In the genomic region with DNA sequence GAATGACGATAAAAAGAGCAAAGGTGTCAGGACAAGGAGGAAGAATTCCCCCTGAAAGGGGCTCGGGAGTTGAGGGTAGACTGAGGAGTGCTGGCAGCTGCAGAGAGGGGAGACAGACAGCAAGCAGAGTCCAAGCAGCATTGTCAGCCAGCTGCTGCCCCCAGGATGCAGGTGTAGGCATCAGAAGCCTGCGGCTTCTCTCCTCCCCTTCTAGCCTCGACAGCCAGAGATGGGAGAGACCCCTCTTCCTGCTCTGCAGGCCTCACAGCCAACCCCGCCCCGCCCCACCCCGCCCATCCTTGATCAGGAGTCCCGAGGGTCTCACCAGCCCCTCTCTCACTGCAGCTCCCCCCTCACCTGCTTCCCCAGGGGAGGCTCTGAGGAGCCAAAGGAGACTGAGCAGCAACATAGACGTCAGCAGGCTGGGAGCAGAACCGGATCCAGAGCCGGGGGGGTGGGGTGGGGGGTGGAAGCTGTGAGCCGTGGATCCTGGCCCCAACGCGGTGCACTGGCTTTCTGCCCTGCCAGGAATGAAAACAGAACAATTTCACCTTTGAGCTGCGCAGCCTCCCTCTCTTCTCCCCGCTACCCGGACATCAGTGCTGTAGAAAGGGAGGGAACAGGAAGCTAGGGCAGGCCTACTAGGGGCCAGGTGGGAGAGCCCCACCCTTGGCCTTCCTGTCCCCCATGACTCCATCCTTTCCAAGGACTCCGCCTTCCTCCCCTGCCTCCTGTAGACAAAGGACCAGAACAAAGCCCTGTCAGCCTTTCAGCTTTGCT, we compare ENCODE assay signal across 9 mouse cellular contexts. TPM values are rescaled to one million over a fixed set of nuclear protein-coding genes. Genes with fewer than 3 reads are reported as not detected.
DNase-seq lines count a peak whose midpoint lies in the region; ATAC-seq and TF ChIP-seq lines count a peak whose summit lies in the region.
"Had no signal": no experiment of that assay in that cellular context is flagged by ENCODE, and none has a peak within 500 bp of the region (broad histone marks: within the 10 kb centered on the region; RNA-seq: fewer than 3 reads in every experiment).

No protein-coding gene starts in this region.

- peak overlapping the region; percentile 22; the same call in 1 of the 2 replicates for H3K27ac ChIP-seq in kidney, embryonic 15.5 days
- no peak overlapping the region; the same call in none of the 2 replicates for H3K27ac ChIP-seq in intestine, postnatal 0 days (ENCODE audit: low read depth, low read length)
- no peak overlapping the region for H3K27ac ChIP-seq in stomach, postnatal 0 days (replicated peaks)
- H3K27ac ChIP-seq: macrophage had no signal

- DNase-seq in kidney, adult 18-20 months, result no peak
- DNase-seq in heart, adult 8-10 months (ENCODE audit: low spot score), result peak; percentile 62
- DNase-seq in stomach, postnatal 0 days (ENCODE audit: low spot score), result no peak
- no peak for DNase-seq in left cerebral cortex, adult 18-20 months (ENCODE audit: low spot score in 2 of 2)
- no peak for DNase-seq in right cerebral cortex, postnatal 10 days (ENCODE audit: low spot score in 2 of 2)

- TF ChIP-seq EP300 in stomach, postnatal 0 days (optimal IDR thresholded peaks at IDR 0.05), result no peak

- ATAC-seq in kidney, embryonic 15.5 days (replicated peaks; ENCODE audit: low FRiP score), result no peak
- ATAC-seq in intestine, postnatal 0 days, result peak; percentile 65
- peak; percentile 45; the same call in 1 of the 2 replicates for ATAC-seq in stomach, postnatal 0 days (ENCODE audit: low FRiP score, low TSS enrichment)
- ATAC-seq in cerebellum, adult (ENCODE audit: insufficient number of reproducible peaks, low FRiP score, low TSS enrichment), result no peak

- peaks cover 5% of the 10 kb centered on the region; the same call in 1 of the 2 replicates for H3K9me3 ChIP-seq in kidney, embryonic 15.5 days (replicated peaks)
- H3K9me3 ChIP-seq in intestine, postnatal 0 days (ENCODE audit: control insufficient read depth), result no peaks in the 10 kb centered on the region
- peaks cover 2% of the 10 kb centered on the region; the same call in 1 of the 2 replicates for H3K9me3 ChIP-seq in stomach, postnatal 0 days (ENCODE audit: control insufficient read depth, low read length)

- H3K36me3 ChIP-seq in kidney, embryonic 15.5 days, result no peaks in the 10 kb centered on the region
- H3K36me3 ChIP-seq in intestine, postnatal 0 days (ENCODE audit: control insufficient read depth, insufficient read depth), result no peaks in the 10 kb centered on the region
- H3K36me3 ChIP-seq in stomach, postnatal 0 days (ENCODE audit: control insufficient read depth, insufficient read depth, low read length), result no peaks in the 10 kb centered on the region

- no peaks in the 10 kb centered on the region for H3K27me3 ChIP-seq in kidney, embryonic 15.5 days
- H3K27me3 ChIP-seq in intestine, postnatal 0 days (replicated peaks; ENCODE audit: control insufficient read depth, insufficient read depth, low read length), result no peaks in the 10 kb centered on the region
- no peaks in the 10 kb centered on the region for H3K27me3 ChIP-seq in stomach, postnatal 0 days (ENCODE audit: control insufficient read depth, insufficient read depth, low read length)

- no peak for TF ChIP-seq CTCF in intestine, postnatal 0 days (IDR thresholded peaks at IDR 0.05; ENCODE audit: low read depth)
- TF ChIP-seq CTCF in stomach, postnatal 0 days (IDR thresholded peaks at IDR 0.05; ENCODE audit: low read depth), result no peak

- H3K4me1 ChIP-seq in kidney, embryonic 15.5 days, result peaks cover 9% of the 10 kb centered on the region; the same call in 1 of the 2 replicates
- 0 out of 2 replicates have a peak, but pooled peaks cover 7% of the 10 kb centered on the region for H3K4me1 ChIP-seq in intestine, postnatal 0 days (replicated peaks; ENCODE audit: control insufficient read depth, insufficient read depth, low read length)
- no peaks in the 10 kb centered on the region for H3K4me1 ChIP-seq in stomach, postnatal 0 days (replicated peaks; ENCODE audit: control insufficient read depth, insufficient read depth)

- H3K4me2 ChIP-seq in kidney, embryonic 15.5 days, result peak overlapping the region; percentile 48
- H3K4me2 ChIP-seq in intestine, postnatal 0 days (replicated peaks; ENCODE audit: low read depth), result peak overlapping the region; percentile 57
- 0 out of 2 replicates have a peak overlapping the region, but pooled peaks have one; percentile 25 for H3K4me2 ChIP-seq in stomach, postnatal 0 days (replicated peaks; ENCODE audit: low read depth)

- H3K9ac ChIP-seq in kidney, embryonic 15.5 days, result no peak overlapping the region
- 0 out of 2 replicates have a peak overlapping the region, but pooled peaks have one; percentile 17 for H3K9ac ChIP-seq in intestine, postnatal 0 days (ENCODE audit: low read depth, low read length)
- no peak overlapping the region for H3K9ac ChIP-seq in stomach, postnatal 0 days (ENCODE audit: low read length)

- 0 out of 2 replicates have a peak overlapping the region, but pooled peaks have one; percentile 8 for H3K4me3 ChIP-seq in kidney, embryonic 15.5 days (replicated peaks)
- no peak overlapping the region for H3K4me3 ChIP-seq in intestine, postnatal 0 days (ENCODE audit: low read depth, low read length)
- H3K4me3 ChIP-seq in stomach, postnatal 0 days (ENCODE audit: low read depth, low read length), result no peak overlapping the region

- WGBS in kidney, embryonic 15.5 days, result 20% methylated on average over 16 of the region's 18 CpGs
- WGBS in intestine, postnatal 0 days, result 16% methylated on average over 15 of the region's 18 CpGs
- WGBS in stomach, postnatal 0 days, result 31% methylated on average over 18 of the region's 18 CpGs

RNA-seq across cellular contexts. Expression of a gene that starts 19.0 kb away (rescaled TPM):
- polyA plus RNA-seq in kidney, embryonic 15.5 days (2015; fragmentation: Nextera tagmentation; extraction: Ambion mirVana), result 2.7 and 3.6 TPM in 2 replicates
- total RNA-seq in heart, adult 8-10 months (2022), result 1 to 10 TPM; 1.5 to 3.3 (median 1.9) TPM
- 8.9 and 9.6 TPM in 2 replicates for polyA plus RNA-seq in intestine, postnatal 0 days (2015; fragmentation: Nextera tagmentation; extraction: Ambion mirVana)
- 10.0 and 12.2 TPM in 2 replicates for polyA plus RNA-seq in stomach, postnatal 0 days (2015; fragmentation: Nextera tagmentation; extraction: Ambion mirVana)
- 10 to 100 TPM; 50.0 to 54.6 TPM for total RNA-seq in left cerebral cortex, adult 18-20 months (2021)

RNA-seq across cellular contexts. Expression of a gene that starts 26.1 kb away (rescaled TPM):
- 5.9 and 7.3 TPM in 2 replicates for polyA plus RNA-seq in kidney, embryonic 15.5 days (2015; fragmentation: Nextera tagmentation; extraction: Ambion mirVana)
- total RNA-seq in heart, adult 8-10 months (2022), result 10 to 100 TPM in 2 of 4 experiments, 1 to 10 TPM in 2; 7.7 to 10.4 (median 9.7) TPM
- 10.4 and 11.0 TPM in 2 replicates for polyA plus RNA-seq in intestine, postnatal 0 days (2015; fragmentation: Nextera tagmentation; extraction: Ambion mirVana)
- 11.0 and 11.4 TPM in 2 replicates for polyA plus RNA-seq in stomach, postnatal 0 days (2015; fragmentation: Nextera tagmentation; extraction: Ambion mirVana)
- total RNA-seq in left cerebral cortex, adult 18-20 months (2021), result 10 to 100 TPM; 12.2 to 13.4 TPM

RNA-seq across cellular contexts. Expression of a gene that starts 39.2 kb away (rescaled TPM):
- polyA plus RNA-seq in kidney, embryonic 15.5 days (2015; fragmentation: Nextera tagmentation; extraction: Ambion mirVana), result 141 and 158 TPM in 2 replicates
- 10 to 100 TPM; 54.4 to 62.6 (median 60.3) TPM for total RNA-seq in heart, adult 8-10 months (2022)
- polyA plus RNA-seq in intestine, postnatal 0 days (2015; fragmentation: Nextera tagmentation; extraction: Ambion mirVana), result 31.3 and 32.2 TPM in 2 replicates
- polyA plus RNA-seq in stomach, postnatal 0 days (2015; fragmentation: Nextera tagmentation; extraction: Ambion mirVana), result 29.3 and 31.6 TPM in 2 replicates
- 100 to 1,000 TPM; 185 to 191 TPM for total RNA-seq in left cerebral cortex, adult 18-20 months (2021)

RNA-seq across cellular contexts. Expression of a gene that starts 45.9 kb away (rescaled TPM):
- 77.9 and 87.5 TPM in 2 replicates for polyA plus RNA-seq in kidney, embryonic 15.5 days (2015; fragmentation: Nextera tagmentation; extraction: Ambion mirVana)
- total RNA-seq in heart, adult 8-10 months (2022), result 10 to 100 TPM; 11.5 to 13.2 (median 12.4) TPM
- polyA plus RNA-seq in intestine, postnatal 0 days (2015; fragmentation: Nextera tagmentation; extraction: Ambion mirVana), result 23.8 and 24.8 TPM in 2 replicates
- 46.4 and 47.9 TPM in 2 replicates for polyA plus RNA-seq in stomach, postnatal 0 days (2015; fragmentation: Nextera tagmentation; extraction: Ambion mirVana)
- total RNA-seq in left cerebral cortex, adult 18-20 months (2021), result 1 to 10 TPM; 4.8 to 5.9 TPM

RNA-seq across cellular contexts. Expression of a gene that starts 56.1 kb away (rescaled TPM):
- 0.33 and 0.34 TPM in 2 replicates for polyA plus RNA-seq in kidney, embryonic 15.5 days (2015; fragmentation: Nextera tagmentation; extraction: Ambion mirVana)
- total RNA-seq in heart, adult 8-10 months (2022), result under 1 TPM in 3 of 4 experiments, not detected in 1; 0.23 to 0.60 (median 0.28) TPM
- 17.1 and 18.0 TPM in 2 replicates for polyA plus RNA-seq in intestine, postnatal 0 days (2015; fragmentation: Nextera tagmentation; extraction: Ambion mirVana)
- 0.05 and 0.10 TPM in 2 replicates for polyA plus RNA-seq in stomach, postnatal 0 days (2015; fragmentation: Nextera tagmentation; extraction: Ambion mirVana)
- total RNA-seq in left cerebral cortex, adult 18-20 months (2021), result 1 to 10 TPM; 3.0 to 4.4 TPM
- polyA plus RNA-seq: macrophage had no signal

Comparison
In these comparisons a context has a peak if more than half of its experiments do, and no peak if none do; other contexts are left out.
1. ATAC-seq: peak in intestine, postnatal 0 days (single experiment) and stomach, postnatal 0 days (single experiment); none in kidney, embryonic 15.5 days (single experiment) and cerebellum, adult (single experiment).
2. Peak in every context shown above with its lines, with median percentiles within 50 percentile points of each other: H3K4me2 ChIP-seq.